Mouse (Mus musculus) hindbrain, embryonic 14.5 days (tissue): ENCODE measurements around the gene Pex6. TPM values are rescaled to one million over a fixed set of nuclear protein-coding genes. Genes with fewer than 3 reads are reported as not detected.

Source experiments
- ATAC-seq: fragments of 200-750 bp; cut with Nextera tagmentation; 2 replicates; pipeline ENCODE4 v1.8.0; 2017; ENCODE audit warnings: moderate number of reproducible peaks, mild to moderate bottlenecking, moderate TSS enrichment, moderate library complexity; ENCODE audit not compliant: low FRiP score
- DNase-seq: peaks from one replicate; pipeline ENCODE4 v3.0.0-alpha.2; 2015; ENCODE audit warnings: low spot score
- H3K27ac ChIP-seq: fragments of 300-500 bp; sonication (generic); 2 replicates; pipeline ENCODE4 v1.5.1; 2014; ENCODE audit warnings: mild to moderate bottlenecking, moderate library complexity
- H3K27me3 ChIP-seq: fragments of 300-500 bp; sonication (generic); 2 replicates; pipeline ENCODE4 v1.6.1; 2014; ENCODE audit warnings: mild to moderate bottlenecking, low read length, mixed read lengths; ENCODE audit not compliant: control insufficient read depth, insufficient read depth
- H3K36me3 ChIP-seq: fragments of 300-500 bp; sonication (generic); replicated peaks from 2 replicates; pipeline ENCODE4 v1.6.1; 2014; ENCODE audit not compliant: control insufficient read depth, insufficient read depth
- H3K4me1 ChIP-seq: fragments of 300-500 bp; sonication (generic); replicated peaks from 2 replicates; pipeline ENCODE4 v1.6.1; 2014; ENCODE audit warnings: antibody characterized with exemption, low read length, mixed read lengths; ENCODE audit not compliant: control insufficient read depth, insufficient read depth
- H3K4me2 ChIP-seq: fragments of 300-500 bp; sonication (generic); replicated peaks from 2 replicates; pipeline ENCODE4 v1.6.1; 2014; ENCODE audit warnings: mild to moderate bottlenecking, moderate library complexity
- H3K4me3 ChIP-seq: fragments of 300-500 bp; sonication (generic); replicated peaks from 2 replicates; pipeline ENCODE4 v1.5.1; 2014; ENCODE audit warnings: mild to moderate bottlenecking, low read length
- H3K9ac ChIP-seq: fragments of 300-500 bp; sonication (generic); 2 replicates; pipeline ENCODE4 v1.6.1; 2014
- H3K9me3 ChIP-seq: fragments of 300-500 bp; sonication (generic); 2 replicates; pipeline ENCODE4 v1.6.1; 2016; ENCODE audit warnings: low read length; ENCODE audit not compliant: control insufficient read depth
- WGBS: fragments of 180-500 bp; shearing (Covaris S2); extraction: QIAGEN DNeasy Blood & Tissue Kit; methylation state at CpG from one replicate; pipeline ENCODE4 v1.1.7; 2014; 5-methylcytosine and 5-hydroxymethylcytosine counted together
- polyA plus RNA-seq: library from polyadenylated mRNA; unstranded; fragments of >200 nt; fragmentation: Nextera tagmentation; extraction: Ambion mirVana; gene quantifications from 2 replicates; pipeline ENCODE4 v1.2.1, GENCODE M21; 2014

Pex6 gene
- polyA plus RNA-seq, 1 experiment from 2014 or later, result 24.4 TPM

DNA sequence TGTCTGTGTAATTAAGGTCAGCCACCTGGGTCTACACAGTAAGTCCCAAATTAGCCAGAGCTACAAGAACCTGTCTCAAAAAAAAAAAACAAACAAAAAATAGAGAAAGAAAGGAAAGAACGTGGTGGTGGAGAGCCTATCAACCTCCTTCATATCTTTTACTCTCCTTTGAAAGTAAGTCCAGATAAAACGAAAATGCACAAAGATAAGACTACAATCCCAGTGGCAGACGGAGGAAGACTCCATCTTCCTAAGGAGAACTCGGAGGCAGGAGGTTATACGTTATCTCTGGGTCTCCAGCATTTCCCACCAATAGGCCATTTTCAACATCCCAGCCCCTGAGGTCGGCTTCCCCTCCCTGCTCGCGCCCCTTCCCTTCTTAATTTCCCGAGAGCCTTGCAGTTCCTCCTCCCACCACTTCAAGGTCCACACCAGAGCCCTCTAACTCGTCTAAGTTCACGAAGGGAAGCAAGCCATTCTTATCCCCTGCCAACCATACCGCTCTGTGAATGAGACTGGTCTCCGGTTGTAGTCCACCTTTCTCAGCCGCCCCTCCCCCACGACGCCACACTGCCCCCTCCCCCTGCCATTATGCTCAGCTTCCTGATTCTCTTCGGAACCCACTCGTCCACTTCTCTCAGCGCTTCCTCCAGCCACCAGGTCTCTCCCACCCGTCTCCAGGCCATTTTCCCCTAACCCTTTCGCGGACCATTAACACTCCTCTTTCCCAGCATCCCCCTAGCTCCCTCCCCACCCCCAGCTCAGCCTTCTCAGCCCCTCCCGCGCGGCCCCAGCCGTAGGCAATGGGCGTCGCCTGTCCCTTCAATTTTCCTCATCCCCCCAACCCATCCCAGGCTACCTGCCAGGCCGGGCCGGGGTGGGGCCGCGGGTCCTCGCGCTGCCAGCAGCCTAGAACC lies 31.2 kb upstream of the Pex6 start:
- peak overlapping the region; percentile 91 for H3K4me3 ChIP-seq
- WGBS, result 1% methylated on average over 34 of the region's 34 CpGs
- peak overlapping the region; percentile 84 for H3K27ac ChIP-seq
- H3K36me3 ChIP-seq, result peaks cover 55% of the 10 kb centered on the region
- peak overlapping the region; percentile 91 for H3K4me2 ChIP-seq
- H3K27me3 ChIP-seq, result no peaks in the 10 kb centered on the region
- ATAC-seq (peak; percentile 11), DNase-seq (peak; percentile 53)
- peaks cover 22% of the 10 kb centered on the region for H3K4me1 ChIP-seq
- peak overlapping the region; percentile 75 for H3K9ac ChIP-seq
- H3K9me3 ChIP-seq, result no peaks in the 10 kb centered on the region

DNA sequence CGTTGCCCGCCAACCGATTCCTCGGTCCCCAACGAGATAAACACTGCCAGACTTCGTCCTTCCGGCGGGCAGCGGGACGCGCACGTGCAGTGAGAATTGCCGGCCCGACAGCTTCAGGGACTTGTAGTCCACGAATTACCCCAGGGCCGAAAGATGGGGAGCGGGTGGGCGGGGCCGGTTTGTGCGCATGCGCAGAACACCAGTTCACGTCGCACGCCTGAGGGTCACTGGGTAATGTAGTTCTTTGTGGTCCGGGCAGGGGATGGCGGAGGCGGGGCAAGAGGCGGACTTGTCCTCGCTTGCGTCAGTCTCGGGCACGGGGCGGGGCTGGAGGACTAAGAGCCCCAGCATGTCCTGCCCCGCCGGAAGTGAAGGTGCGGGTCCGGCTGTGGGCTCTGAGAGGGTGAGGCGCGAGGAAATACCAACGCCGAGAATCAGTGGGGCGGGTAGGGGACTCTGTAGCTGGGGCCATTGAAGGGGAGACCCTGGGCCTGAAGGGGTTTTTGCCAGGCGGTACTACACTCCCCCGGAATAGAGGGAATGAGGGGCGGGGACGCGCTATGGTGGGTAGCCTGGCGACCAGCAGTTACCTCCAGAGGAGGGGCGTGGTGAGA lies 30.4 kb upstream of the Pex6 start, which contains the start of gene Klhdc3:
TSS of gene Klhdc3 (minus strand) at position 155 of the 614 bp plus-strand sequence.
- peaks cover 55% of the 10 kb centered on the region for H3K36me3 ChIP-seq

GRCm38 (mm10) chr17:46681466-46682118 lies 29.7 kb upstream of the Pex6 start:
- ATAC-seq (no peak), DNase-seq (no peak)
- no peaks in the 10 kb centered on the region for H3K27me3 ChIP-seq
- WGBS, result 25% methylated on average over 12 of the region's 12 CpGs
- H3K4me2 ChIP-seq, result peak overlapping the region; percentile 91
- no peaks in the 10 kb centered on the region for H3K9me3 ChIP-seq
- H3K36me3 ChIP-seq, result peaks cover 55% of the 10 kb centered on the region
- H3K4me3 ChIP-seq, result peak overlapping the region; percentile 91
- peaks cover 22% of the 10 kb centered on the region for H3K4me1 ChIP-seq
- peak overlapping the region; percentile 73 for H3K9ac ChIP-seq
- H3K27ac ChIP-seq, result peak overlapping the region; percentile 71

More for the DNA sequence above, 30.4 kb upstream of the Pex6 start, which contains the start of gene Klhdc3:
- Histone ChIP-seq H3K4me2 (peak within 1 kb of the TSS; percentile 91), H3K4me1 (peaks cover 22% of the 10 kb centered on the region), H3K9ac (peak within 1 kb of the TSS; percentile 75), H3K27ac (peak within 1 kb of the TSS; percentile 84), H3K4me3 (peak within 1 kb of the TSS; percentile 91), H3K27me3 (no peaks in the 10 kb centered on the region), H3K9me3 (no peaks in the 10 kb centered on the region)
- WGBS, result under 1% methylated on average over 49 of the region's 49 CpGs
- ATAC-seq (peak; percentile 97), DNase-seq (peak; percentile 96)

DNA sequence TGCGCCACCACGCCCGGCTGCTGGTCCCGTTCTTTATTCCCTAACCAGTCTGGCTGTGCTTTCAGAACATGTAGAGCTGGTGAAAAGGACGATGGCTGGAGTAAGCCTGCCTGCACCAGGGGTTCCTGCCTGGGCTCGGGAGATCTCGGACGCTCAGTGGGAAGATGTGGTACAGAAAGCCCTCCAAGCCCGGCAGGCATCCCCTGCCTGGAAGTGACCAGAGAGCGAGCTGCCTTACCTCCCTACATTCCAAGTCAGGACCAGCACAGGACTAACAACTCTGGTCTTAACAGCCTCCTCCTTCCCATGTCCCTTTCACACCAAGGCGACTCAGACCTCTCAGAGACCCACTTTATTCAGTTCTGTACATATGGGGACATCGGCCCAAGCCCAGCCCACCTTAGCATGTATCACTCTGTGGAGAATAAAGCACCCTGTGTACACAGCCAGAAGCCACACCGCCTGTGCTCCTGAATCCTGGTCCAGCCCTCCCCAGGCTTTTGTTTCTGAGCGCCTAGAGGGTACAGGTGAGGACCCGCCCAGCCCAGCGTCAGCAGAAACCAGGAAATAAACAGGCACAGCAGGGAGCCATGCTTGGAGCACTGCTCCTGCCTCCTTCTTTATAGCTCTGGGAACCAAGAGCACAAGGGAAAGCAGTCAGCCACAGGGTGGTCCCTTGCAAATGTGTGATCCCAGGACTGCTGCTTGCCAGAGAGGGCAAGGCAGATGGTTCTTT lies 28.4 kb upstream of the Pex6 start:
- H3K27ac ChIP-seq, result no peak overlapping the region
- H3K27me3 ChIP-seq, result no peaks in the 10 kb centered on the region
- H3K36me3 ChIP-seq, result peaks cover 56% of the 10 kb centered on the region
- DNase-seq, result no peak
- H3K9ac ChIP-seq, result no peak overlapping the region
- 80% methylated on average over 16 of the region's 16 CpGs for WGBS
- H3K4me3 ChIP-seq, result no peak overlapping the region
- no peak overlapping the region for H3K4me2 ChIP-seq
- no peak for ATAC-seq
- peaks cover 22% of the 10 kb centered on the region for H3K4me1 ChIP-seq
- H3K9me3 ChIP-seq, result no peaks in the 10 kb centered on the region

DNA sequence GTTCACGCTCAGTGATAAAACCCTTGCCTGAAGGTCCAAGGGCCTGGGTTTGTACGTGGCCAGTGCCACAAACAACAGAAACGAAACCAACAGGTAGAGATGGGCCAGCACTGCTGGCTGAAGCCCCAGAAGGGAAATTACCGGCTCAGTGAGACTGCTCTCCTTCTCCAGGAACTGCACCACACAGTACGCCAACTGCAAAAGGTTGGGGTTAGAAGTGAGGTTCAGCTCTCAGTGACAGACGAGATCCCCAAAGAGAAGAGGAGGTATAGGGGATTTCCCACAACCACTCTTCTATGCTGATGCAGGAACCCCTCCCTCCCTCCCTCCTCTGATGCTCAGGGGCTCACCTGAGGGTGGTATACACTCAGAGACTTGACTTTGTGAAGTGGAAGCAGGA lies 25.4 kb upstream of the Pex6 start:
- Histone ChIP-seq H3K4me2 (no peak overlapping the region), H3K4me1 (peaks cover 8% of the 10 kb centered on the region; the same call in 1 of the 2 replicates), H3K27ac (no peak overlapping the region), H3K4me3 (no peak overlapping the region), H3K9me3 (no peaks in the 10 kb centered on the region), H3K9ac (no peak overlapping the region), H3K36me3 (peaks cover 53% of the 10 kb centered on the region), H3K27me3 (no peaks in the 10 kb centered on the region)
- DNase-seq, result no peak
- 93% methylated on average over 6 of the region's 6 CpGs for WGBS
- no peak for ATAC-seq

- 96% methylated on average over 12 of the region's 12 CpGs for WGBS
- H3K27ac ChIP-seq, result no peak overlapping the region
- no peaks in the 10 kb centered on the region for H3K27me3 ChIP-seq
- H3K9me3 ChIP-seq, result no peaks in the 10 kb centered on the region
- no peaks in the 10 kb centered on the region for H3K4me1 ChIP-seq
- DNase-seq (no peak), ATAC-seq (no peak)
- H3K4me3 ChIP-seq, result no peak overlapping the region
- no peak overlapping the region for H3K4me2 ChIP-seq
- H3K36me3 ChIP-seq, result peaks cover 31% of the 10 kb centered on the region
- H3K9ac ChIP-seq, result no peak overlapping the region
These were observed 20.6 kb upstream of the Pex6 start for GRCm38 (mm10) chr17:46690665-46691064.

GRCm38 (mm10) chr17:46691390-46691789 lies 19.9 kb upstream of the Pex6 start:
- no peaks in the 10 kb centered on the region for H3K27me3 ChIP-seq
- H3K4me1 ChIP-seq, result no peaks in the 10 kb centered on the region
- no peak for ATAC-seq
- H3K36me3 ChIP-seq, result peaks cover 28% of the 10 kb centered on the region
- H3K27ac ChIP-seq, result no peak overlapping the region
- DNase-seq, result no peak
- 90% methylated on average over 2 of the region's 2 CpGs for WGBS
- H3K4me2 ChIP-seq, result no peak overlapping the region
- H3K9ac ChIP-seq, result no peak overlapping the region
- H3K9me3 ChIP-seq, result no peaks in the 10 kb centered on the region
- H3K4me3 ChIP-seq, result no peak overlapping the region

DNA sequence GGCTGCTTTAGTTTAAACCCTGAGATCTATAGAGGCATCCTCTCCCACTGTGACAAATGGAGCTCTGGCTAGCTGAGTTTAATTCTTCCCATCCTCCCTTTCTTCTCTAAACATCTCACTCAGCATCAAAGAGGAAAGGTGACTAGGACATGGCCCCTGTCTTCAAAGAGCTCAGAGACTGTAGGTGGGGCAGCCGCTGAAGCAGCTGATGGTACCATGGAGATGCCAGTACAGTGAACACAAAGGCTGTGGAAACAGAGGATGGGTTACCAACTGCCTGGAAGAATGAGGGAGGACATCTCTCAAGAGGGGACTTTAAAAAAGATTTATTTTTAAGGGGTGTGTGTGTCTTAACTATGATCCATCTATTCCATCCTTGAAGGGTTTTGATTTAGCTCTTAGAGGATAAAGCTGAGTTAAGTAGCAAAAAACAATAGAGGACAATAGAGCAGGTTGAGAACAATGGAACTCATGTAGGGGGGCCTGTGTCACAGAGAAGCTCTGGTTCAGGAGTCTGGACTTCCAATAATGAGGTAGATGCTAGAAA lies 16.7 kb upstream of the Pex6 start:
- peaks cover 31% of the 10 kb centered on the region; the same call in 1 of the 2 replicates for H3K36me3 ChIP-seq
- no peak for DNase-seq
- H3K27ac ChIP-seq, result no peak overlapping the region
- ATAC-seq, result no peak
- 82% methylated on average over 1 of the region's 1 CpGs for WGBS
- no peak overlapping the region for H3K4me2 ChIP-seq
- no peak overlapping the region for H3K9ac ChIP-seq
- no peaks in the 10 kb centered on the region for H3K4me1 ChIP-seq
- H3K4me3 ChIP-seq, result no peak overlapping the region
- no peaks in the 10 kb centered on the region for H3K9me3 ChIP-seq
- H3K27me3 ChIP-seq, result no peaks in the 10 kb centered on the region
